Mouse (Mus musculus): ENCODE results near the gene Lrrc51. TPM values are rescaled to one million over a fixed set of nuclear protein-coding genes. Genes with fewer than 3 reads are reported as not detected.

Lrrc51 gene
- total and polyA plus RNA-seq, 2 experiments from 2014 or later: 0.19 to 3.0 TPM

GRCm38 (mm10) chr7:101871296-101871695, 62.4 kb downstream of the Lrrc51 start:
- Histone ChIP-seq H3K9ac (replicated peaks; ENCODE audit: low read depth, low read length) (no peak overlapping the region), H3K4me1 (ENCODE audit: control insufficient read depth, insufficient read depth) (0 out of 2 replicates have a peak, but pooled peaks cover 14% of the 10 kb centered on the region), H3K4me3 (ENCODE audit: low read depth, low read length) (no peak overlapping the region), H3K9me3 (replicated peaks; ENCODE audit: control insufficient read depth, low read length) (no peaks in the 10 kb centered on the region), H3K27me3 (ENCODE audit: control insufficient read depth, insufficient read depth, low read length) (no peaks in the 10 kb centered on the region), H3K36me3 (replicated peaks; ENCODE audit: control insufficient read depth, insufficient read depth, low read length) (no peaks in the 10 kb centered on the region), H3K4me2 (ENCODE audit: low read depth, low read length) (no peak overlapping the region), H3K27ac (ENCODE audit: low read depth) (peak overlapping the region; percentile 41)
- 27% methylated on average over 3 of the region's 3 CpGs for WGBS
- DNase-seq (ENCODE audit: low spot score) (no peak), ATAC-seq (ENCODE audit: insufficient read depth, low read depth) (no peak)
- 0 out of 2 replicates have a peak, but pooled peaks have one; percentile 26 for TF ChIP-seq EP300 (IDR thresholded peaks at IDR 0.05; ENCODE audit: low read depth)
- no peak; the same call in 1 of the 2 replicates for TF ChIP-seq CTCF (IDR thresholded peaks at IDR 0.05; ENCODE audit: low read depth)

- Histone ChIP-seq H3K9ac (replicated peaks; ENCODE audit: low read depth, low read length) (no peak within 1 kb of the TSS), H3K9me3 (replicated peaks; ENCODE audit: control insufficient read depth, low read length) (no peaks in the 10 kb centered on the region), H3K4me3 (ENCODE audit: low read depth, low read length) (no peak within 1 kb of the TSS), H3K36me3 (replicated peaks; ENCODE audit: control insufficient read depth, insufficient read depth, low read length) (no peaks in the 10 kb centered on the region), H3K4me2 (ENCODE audit: low read depth, low read length) (no peak within 1 kb of the TSS), H3K27ac (ENCODE audit: low read depth) (peak within 1 kb of the TSS; percentile 41), H3K27me3 (ENCODE audit: control insufficient read depth, insufficient read depth, low read length) (no peaks in the 10 kb centered on the region), H3K4me1 (ENCODE audit: control insufficient read depth, insufficient read depth) (0 out of 2 replicates have a peak, but pooled peaks cover 14% of the 10 kb centered on the region)
- WGBS: 76% methylated on average over 2 of the region's 2 CpGs
- TF ChIP-seq CTCF (IDR thresholded peaks at IDR 0.05; ENCODE audit: low read depth): no peak
- TF ChIP-seq EP300 (IDR thresholded peaks at IDR 0.05; ENCODE audit: low read depth): no peak
- ATAC-seq (ENCODE audit: insufficient read depth, low read depth) (no peak), DNase-seq (ENCODE audit: low spot score) (no peak)
These were observed 63.1 kb downstream of the Lrrc51 start, which contains the start of gene Folr1 for GRCm38 (mm10) chr7:101870629-101871028. Gene Folr1, minus strand, starts transcription at chr7:101870788.

- no peak overlapping the region for H3K9ac ChIP-seq (replicated peaks; ENCODE audit: low read depth, low read length)
- no peak for TF ChIP-seq EP300 (IDR thresholded peaks at IDR 0.05; ENCODE audit: low read depth)
- TF ChIP-seq CTCF (IDR thresholded peaks at IDR 0.05; ENCODE audit: low read depth): no peak
- H3K9me3 ChIP-seq (replicated peaks; ENCODE audit: control insufficient read depth, low read length): no peaks in the 10 kb centered on the region
- no peak overlapping the region for H3K4me2 ChIP-seq (ENCODE audit: low read depth, low read length)
- H3K4me1 ChIP-seq (ENCODE audit: control insufficient read depth, insufficient read depth): 0 out of 2 replicates have a peak, but pooled peaks cover 14% of the 10 kb centered on the region
- H3K27me3 ChIP-seq (ENCODE audit: control insufficient read depth, insufficient read depth, low read length): no peaks in the 10 kb centered on the region
- no peak for DNase-seq (ENCODE audit: low spot score)
- 77% methylated on average over 7 of the region's 7 CpGs for WGBS
- H3K4me3 ChIP-seq (ENCODE audit: low read depth, low read length): no peak overlapping the region
- H3K27ac ChIP-seq (ENCODE audit: low read depth): no peak overlapping the region
- H3K36me3 ChIP-seq (replicated peaks; ENCODE audit: control insufficient read depth, insufficient read depth, low read length): no peaks in the 10 kb centered on the region
- no peak for ATAC-seq (ENCODE audit: insufficient read depth, low read depth)
These were observed 64.6 kb downstream of the Lrrc51 start for GRCm38 (mm10) chr7:101869163-101869500.

- Histone ChIP-seq H3K4me1 (ENCODE audit: control insufficient read depth, insufficient read depth) (0 out of 2 replicates have a peak, but pooled peaks cover 14% of the 10 kb centered on the region), H3K36me3 (replicated peaks; ENCODE audit: control insufficient read depth, insufficient read depth, low read length) (no peaks in the 10 kb centered on the region), H3K27ac (ENCODE audit: low read depth) (0 out of 2 replicates have a peak overlapping the region, but pooled peaks have one; percentile 6), H3K4me3 (ENCODE audit: low read depth, low read length) (no peak overlapping the region), H3K4me2 (ENCODE audit: low read depth, low read length) (no peak overlapping the region), H3K9me3 (replicated peaks; ENCODE audit: control insufficient read depth, low read length) (no peaks in the 10 kb centered on the region), H3K9ac (replicated peaks; ENCODE audit: low read depth, low read length) (no peak overlapping the region), H3K27me3 (ENCODE audit: control insufficient read depth, insufficient read depth, low read length) (no peaks in the 10 kb centered on the region)
- DNase-seq (ENCODE audit: low spot score): no peak
- WGBS: 49% methylated on average over 13 of the region's 13 CpGs
- TF ChIP-seq CTCF (IDR thresholded peaks at IDR 0.05; ENCODE audit: low read depth) (no peak), EP300 (IDR thresholded peaks at IDR 0.05; ENCODE audit: low read depth) (no peak)
- no peak for ATAC-seq (ENCODE audit: insufficient read depth, low read depth)
These were observed 65.2 kb downstream of the Lrrc51 start for GRCm38 (mm10) chr7:101868241-101869162.

GRCm38 (mm10) chr7:101867482-101867881, 66.2 kb downstream of the Lrrc51 start:
- Histone ChIP-seq H3K9ac (replicated peaks; ENCODE audit: low read depth, low read length) (no peak overlapping the region), H3K4me1 (ENCODE audit: control insufficient read depth, insufficient read depth) (0 out of 2 replicates have a peak, but pooled peaks cover 14% of the 10 kb centered on the region), H3K36me3 (replicated peaks; ENCODE audit: control insufficient read depth, insufficient read depth, low read length) (no peaks in the 10 kb centered on the region), H3K27me3 (ENCODE audit: control insufficient read depth, insufficient read depth, low read length) (no peaks in the 10 kb centered on the region), H3K27ac (ENCODE audit: low read depth) (no peak overlapping the region), H3K4me3 (ENCODE audit: low read depth, low read length) (no peak overlapping the region), H3K4me2 (ENCODE audit: low read depth, low read length) (no peak overlapping the region), H3K9me3 (replicated peaks; ENCODE audit: control insufficient read depth, low read length) (no peaks in the 10 kb centered on the region)
- no peak for ATAC-seq (ENCODE audit: insufficient read depth, low read depth)
- 90% methylated on average over 4 of the region's 4 CpGs for WGBS
- no peak for DNase-seq (ENCODE audit: low spot score)
- TF ChIP-seq CTCF (IDR thresholded peaks at IDR 0.05; ENCODE audit: low read depth) (no peak), EP300 (IDR thresholded peaks at IDR 0.05; ENCODE audit: low read depth) (no peak)

Data from heart, postnatal 0 days (tissue).